Mouse (Mus musculus): ENCODE results near the gene Stat2. TPM values are rescaled to one million over a fixed set of nuclear protein-coding genes. Genes with fewer than 3 reads are reported as not detected.
"Not testable (repeated sequence)": the region's sequence is repeated elsewhere in the genome, so short reads cannot be mapped to it uniquely, and the experiment has no call there.

Gene Stat2
- total RNA-seq, 2 experiments from 2014 or later, result 5.9 to 7.6 TPM

DNA sequence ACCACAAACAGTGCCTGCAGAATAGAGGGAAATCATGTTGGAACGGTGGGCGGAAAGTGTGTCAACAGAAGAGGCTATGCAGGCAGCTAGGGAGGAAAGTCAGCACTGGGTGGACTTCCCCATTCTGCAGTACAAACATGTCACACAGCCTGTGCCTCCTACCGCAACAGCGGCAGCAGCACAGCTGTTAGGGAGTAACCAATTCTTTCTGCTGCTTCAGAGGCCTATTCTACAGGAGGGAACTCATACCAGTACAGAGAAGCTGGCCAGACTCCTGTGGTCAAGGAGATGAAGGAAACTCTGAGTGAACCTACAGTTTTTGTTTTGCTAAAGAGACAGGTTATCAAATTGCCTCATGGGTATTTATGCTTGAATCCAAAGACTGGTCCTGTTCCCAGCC lies 11.4 kb upstream of the Stat2 start:
- no peak for DNase-seq

DNA sequence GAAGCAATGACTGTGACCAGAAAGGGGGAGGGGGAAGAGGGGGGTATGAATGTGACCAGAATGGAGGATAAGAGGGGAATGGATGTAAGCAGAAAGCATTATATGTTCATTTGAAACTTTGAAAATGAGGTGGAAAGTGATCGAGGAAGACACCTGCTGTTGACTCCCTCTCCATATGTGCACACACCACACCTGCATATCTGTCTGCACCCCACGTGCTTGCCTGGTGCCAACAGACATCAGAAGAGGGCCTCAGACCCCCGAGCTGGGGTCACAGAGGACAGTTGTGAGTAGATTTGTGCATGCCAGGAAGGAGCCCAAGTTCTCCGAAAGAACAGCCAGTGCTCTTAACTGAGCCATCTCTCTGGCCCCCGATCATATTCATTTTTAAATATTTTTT lies 10.4 kb upstream of the Stat2 start:
- no peak for DNase-seq

DNA sequence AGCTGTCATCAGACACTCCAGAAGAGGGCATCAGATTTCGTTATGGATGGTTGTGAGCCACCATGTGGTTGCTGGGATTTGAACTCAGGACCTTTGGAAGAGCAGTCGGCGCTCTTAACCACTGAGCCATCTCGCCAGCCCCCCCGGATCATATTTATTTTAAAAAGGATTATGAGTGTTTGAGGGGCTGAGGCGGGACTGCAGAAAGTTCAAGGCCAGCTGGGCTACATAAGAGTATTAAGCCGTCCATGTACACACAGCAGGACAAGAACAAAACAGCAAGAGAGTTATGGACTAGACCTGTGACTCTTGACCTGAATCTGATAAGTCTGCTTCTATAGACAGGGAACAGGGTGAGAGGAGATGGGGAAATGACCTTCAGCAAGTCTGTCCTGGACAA lies 10.0 kb upstream of the Stat2 start:
- not testable (repeated sequence) for DNase-seq

DNA sequence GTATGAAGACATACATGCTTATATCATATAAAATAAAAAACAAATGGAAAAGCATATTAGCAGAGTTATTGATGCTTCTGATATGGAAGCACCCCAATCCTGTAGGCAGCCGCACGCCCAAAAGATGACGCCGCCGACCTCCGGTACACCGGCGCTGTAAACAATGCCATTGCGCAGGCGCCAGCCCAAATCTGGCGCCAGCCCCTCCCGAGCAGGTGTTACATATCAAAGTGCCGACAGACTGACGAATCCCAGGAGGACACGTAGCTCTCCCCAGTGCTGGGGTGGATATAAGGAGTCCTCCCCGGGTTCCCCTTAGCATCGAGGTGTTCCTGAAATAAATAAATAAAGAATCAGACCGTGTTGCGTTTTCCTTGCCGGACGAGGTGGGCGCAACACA lies 8.1 kb upstream of the Stat2 start:
- no peak for DNase-seq

DNA sequence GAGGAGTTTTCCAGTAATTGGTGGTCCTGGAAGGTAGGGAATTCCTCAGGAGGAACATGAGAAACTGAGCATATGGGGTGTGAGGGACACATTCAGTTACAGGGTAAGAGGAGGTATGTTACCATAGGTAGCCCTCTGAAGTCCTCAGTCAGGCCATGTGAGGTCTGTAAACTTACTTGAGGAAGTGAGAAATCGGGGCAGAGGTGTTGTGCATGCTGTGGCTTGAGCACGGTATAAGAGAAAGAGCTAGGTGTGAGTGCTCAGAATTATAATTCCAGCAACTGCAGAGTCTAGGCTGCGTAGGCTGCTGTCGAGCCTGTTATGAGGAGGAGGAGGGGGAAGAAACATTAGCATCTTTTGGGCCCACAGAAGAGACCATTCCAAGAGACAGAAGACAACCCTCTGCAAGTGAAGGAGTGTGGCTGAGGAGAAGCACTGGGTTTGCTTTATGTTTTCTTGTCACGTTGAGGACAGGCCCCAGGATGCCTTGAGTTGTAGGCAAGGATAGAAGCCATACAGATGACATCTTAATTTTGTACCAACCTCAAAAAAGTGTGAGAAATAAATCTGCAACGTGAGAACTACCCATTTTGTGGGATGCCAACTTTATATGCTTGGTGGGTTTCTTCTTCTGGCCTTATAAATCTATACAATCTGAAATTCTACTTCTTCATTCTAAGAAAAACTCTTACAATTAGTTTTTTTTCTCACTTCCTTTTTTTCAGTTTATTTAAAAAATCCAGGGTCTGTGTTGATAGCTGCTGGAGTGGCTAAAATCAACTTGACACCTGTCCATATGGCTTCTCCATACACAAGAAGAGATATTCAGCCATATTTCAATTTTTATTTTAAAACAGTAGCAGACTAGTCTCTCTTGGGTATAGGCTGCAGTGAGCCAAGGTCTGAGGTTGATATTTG lies 6.7 kb upstream of the Stat2 start:
- DNase-seq, result no peak

DNA sequence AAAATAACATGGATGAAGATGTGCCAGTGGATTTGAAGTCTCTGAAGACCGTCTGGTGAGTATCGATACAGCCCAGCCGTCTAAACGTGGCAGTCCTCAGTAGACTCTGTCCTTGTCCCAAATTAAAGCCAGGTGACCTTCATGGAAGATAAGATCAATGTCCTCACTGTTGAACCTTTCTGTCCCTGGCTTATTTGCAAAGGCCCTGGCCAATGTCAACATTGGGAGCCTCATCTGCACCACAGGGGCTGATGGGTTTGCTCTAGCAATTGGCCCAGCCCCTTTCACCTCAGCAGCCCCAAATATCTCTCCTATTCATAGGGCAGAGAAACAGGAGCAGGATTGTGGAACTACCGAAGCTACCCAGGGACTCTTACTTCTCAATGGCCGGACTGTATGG lies 2.0 kb upstream of the Stat2 start, which contains the start of gene Apof:
Gene Apof (plus strand): TSS at position 301 of the 400 bp plus-strand sequence.
- no peak for DNase-seq

DNA sequence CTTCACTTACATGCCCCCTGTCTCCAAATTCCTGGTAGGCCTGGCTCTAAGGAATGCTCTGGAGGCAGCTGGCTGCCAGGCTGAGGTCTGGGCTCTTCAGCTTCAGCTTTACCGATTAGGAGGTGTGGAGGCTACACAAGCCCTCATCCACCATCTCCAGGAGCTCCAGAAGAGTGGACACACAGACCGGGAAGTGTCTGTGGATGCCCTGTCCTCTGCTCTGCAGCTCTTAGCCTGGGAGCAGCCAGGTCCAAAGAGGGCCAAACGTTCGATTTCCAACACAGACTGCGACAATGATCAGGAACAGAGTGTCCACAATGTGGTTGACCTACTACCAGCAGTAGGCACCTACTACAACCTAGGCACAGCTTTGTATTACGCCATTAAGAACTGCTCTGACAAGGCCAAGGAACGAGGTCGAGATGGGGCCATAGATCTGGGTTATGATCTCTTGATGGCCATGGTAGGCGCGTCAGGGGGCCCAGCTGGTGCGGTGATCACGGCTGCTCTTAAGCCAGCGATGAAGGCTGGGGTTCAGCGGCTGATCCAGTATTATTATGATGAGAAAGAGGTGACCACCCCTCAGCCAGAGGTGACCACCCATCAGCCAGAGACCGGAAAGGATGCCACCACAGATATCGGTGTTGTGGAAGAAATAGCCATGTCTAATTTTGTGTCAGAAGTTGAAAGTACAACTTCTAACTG lies 1.0 kb upstream of the Stat2 start:
- no peak for DNase-seq

DNA sequence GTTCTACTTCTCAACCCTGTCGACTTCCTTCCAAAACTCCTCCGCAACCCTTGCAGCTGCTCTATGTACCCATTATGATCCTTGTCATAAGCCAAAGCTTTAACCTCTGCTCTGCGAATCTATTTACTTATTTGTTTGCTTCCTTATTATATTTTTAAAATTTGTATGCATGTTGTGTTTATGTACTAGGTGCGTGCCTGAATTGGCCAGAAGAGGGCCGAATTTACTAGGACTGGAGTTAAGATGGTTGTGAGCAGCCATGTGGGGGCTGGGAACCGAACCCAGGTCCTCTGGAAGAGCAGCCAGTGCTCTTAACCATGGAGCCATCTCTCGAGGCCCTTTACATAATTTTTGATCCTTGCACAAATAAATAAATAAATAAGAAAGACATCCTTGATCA lies 507 bp downstream of the Stat2 start:
- no peak for DNase-seq

DNA sequence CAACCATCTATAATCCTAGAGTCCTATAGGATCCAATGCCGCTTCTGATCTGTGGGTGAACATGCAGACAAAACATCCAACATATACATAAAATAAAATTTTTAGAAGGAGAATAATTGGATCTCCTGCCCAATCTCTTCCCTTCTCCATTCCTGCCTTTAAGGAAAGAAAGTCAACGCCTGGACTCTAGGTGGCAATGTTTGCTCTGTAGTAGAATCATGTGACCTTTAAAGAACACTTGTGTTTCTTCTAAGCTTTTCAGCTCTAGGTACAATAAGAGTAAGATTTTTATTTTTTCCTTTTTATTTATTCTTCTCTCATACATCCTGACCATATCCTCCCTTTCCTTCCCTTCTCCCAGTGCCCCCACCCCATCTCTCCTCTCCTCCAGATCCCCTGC lies 1.5 kb downstream of the Stat2 start:
- DNase-seq, result no peak

DNA sequence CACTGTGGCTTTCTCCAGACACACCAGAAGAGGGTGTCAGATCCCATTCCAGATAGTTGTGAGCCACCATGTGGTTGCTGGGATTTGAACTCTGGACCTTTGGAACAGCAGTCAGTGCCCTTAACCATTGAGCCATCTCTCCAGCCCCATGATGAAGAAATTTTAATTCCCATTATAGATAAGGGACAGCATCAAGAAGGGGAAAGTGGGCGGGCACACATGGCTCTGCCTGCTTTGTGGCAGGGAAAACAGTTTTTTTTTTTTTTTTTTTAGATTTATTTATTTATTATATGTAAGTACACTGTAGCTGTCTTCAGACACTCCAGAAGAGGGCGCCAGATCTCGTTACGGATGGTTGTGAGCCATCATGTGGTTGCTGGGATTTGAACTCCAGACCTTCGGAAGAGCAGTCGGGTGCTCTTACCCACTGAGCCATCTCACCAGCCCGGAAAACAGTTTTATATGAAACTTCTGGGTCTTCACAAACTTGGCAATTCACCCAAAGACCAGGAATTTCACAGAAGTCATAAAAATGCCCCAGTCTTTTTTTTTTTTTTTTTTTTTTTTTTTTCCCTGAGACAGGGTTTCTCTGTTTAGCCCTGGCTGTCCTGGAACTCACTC lies 2.6 kb downstream of the Stat2 start:
- not testable (repeated sequence) for DNase-seq

DNA sequence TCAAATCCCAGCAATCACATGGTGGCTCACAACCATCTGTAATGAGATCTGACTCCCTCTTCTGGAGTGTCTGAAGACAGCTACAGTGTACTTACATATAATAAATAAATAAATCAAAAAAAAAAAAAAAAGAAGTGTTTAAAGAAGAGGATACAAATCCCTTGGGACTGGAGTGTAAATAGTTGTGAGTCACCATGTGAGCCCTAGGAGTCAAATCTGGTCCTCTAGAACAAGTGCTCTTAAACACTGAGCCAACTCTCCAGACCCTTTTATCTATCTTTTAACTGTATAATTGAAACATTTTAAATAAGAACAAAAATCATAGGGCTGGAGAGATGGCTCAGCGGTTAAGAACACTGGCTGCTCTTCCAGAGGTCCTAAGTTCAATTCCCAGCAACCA lies 5.0 kb downstream of the Stat2 start:
- DNase-seq, result not testable (repeated sequence)

DNA sequence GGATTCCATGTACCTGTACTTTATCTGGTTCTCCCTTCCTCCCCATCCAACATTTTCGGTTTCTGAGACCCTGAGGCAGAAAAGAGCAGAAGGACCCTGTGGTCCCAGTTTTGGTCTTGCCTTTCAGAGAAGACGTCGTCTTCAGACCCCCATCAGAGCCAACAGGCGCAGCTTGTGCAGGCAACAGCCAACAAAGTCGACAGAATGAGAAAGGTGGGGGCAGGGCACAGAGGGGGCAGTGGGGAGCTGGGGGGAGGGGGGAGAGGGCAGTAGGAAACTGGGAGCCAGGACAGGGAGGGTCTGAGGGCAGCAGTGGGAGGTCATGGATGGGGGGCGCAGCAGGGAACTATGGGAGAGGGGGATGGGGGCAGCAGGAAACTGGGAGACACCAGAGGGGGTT lies 7.8 kb downstream of the Stat2 start:
- DNase-seq, result no peak

DNA sequence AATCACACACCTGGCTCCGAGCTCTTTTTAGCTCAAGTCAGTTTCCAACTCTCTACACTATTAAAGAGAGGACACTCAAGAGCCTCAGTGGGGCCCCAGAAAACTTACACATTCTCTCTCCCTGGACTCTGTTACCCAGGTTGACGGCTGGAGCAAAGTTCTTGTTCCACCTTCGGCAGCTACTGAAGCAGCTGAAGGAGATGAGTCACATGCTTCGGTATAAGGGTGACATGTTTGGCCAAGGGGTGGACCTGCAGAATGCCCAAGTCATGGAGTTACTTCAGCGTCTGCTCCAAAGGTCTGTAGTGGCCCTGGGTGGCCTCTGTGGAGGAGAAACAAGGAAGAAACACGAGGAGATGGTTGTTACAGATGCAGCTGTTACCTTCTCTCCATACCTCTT lies 10.6 kb downstream of the Stat2 start:
- no peak for DNase-seq

DNA sequence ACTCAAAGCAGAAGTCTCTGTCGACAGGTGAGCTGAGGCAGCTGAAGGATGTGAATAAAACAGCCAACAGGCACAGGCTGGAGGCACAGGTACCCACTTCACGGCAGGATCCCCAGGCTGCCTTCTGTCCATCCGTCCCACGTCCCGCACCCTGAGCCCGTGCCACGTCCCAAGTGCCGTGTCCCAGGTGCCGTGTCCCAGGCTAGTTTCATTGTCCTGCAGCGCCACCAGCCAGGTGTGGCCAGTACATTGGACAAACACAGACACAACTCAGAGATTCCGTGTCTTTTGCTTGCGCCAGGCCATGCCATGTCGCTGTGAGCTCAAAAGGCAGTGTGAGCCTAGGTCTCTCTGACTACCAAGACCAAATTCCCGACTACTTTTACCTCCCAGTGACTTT lies 11.3 kb downstream of the Stat2 start:
- no peak for DNase-seq

DNA sequence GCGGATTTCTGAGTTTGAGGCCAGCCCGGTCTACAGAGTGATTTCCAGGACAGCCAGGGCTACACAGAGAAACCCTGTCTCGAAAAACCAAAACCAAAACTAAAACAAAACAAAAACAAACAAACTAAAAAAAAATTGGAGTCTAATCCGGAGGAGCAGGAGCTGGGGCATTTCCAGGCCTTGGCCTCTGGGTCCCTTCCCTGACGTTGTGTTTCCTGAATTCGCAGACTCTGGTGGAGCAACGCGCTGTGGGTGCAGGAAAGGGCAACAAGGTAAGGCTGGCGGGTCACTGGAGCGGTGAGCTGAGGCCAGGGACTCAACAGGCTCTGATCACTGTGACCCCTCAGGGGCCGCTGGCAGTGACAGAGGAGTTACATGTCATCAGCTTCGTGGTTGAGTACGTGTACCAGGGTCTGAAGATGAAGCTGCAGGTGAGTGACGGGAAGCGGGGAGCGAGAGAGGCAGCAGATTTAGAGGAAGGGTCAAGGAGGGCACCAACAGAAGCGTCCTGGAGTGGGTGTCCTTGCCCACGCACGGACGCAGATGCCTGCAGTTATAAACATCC lies 12.6 kb downstream of the Stat2 start:
- no peak for DNase-seq

DNA sequence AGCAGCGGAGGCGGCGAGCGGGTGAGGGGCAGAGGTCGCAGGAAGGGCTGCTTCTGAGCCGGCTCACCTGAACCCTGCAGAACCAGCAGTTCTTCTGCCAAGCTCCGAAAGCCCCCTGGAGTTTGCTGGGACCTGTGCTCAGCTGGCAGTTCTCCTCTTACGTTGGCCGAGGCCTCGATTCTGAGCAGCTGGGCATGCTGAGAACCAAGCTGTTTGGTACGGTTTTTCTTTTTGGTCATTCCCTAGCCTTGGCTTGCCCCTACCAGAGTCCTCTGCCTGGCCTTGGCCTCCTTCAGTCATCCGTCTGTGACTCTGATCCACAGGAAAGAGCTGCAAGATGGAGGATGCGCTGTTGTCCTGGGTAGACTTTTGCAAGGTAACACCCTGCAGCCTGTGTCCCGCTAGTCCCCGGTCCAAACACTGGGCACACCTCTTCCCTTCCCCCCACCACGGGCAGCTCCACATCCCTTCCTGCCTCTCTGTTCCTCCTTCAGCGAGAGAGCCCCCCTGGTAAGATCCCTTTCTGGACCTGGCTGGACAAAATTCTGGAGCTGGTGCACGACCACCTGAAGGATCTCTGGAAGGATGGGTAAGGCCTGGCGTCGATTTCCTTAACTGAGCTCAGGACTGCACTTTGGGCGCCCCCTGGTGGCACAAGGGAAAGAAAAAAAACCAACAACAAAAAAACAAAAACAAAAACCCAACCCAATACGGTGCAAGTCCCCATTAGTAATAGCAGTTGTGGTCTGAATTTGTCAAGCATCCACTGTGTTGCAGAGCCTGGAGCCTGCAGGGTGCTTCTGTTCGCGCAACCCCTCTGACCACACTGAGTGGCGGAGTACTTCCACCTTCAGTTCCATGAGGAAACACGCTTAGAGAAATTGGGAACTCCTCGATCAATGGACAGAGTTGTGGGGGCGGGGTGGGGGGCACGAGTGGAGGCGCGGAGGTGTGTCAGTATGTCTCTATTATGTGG lies 13.5 kb downstream of the Stat2 start:
- peak; percentile 75 for DNase-seq

DNA sequence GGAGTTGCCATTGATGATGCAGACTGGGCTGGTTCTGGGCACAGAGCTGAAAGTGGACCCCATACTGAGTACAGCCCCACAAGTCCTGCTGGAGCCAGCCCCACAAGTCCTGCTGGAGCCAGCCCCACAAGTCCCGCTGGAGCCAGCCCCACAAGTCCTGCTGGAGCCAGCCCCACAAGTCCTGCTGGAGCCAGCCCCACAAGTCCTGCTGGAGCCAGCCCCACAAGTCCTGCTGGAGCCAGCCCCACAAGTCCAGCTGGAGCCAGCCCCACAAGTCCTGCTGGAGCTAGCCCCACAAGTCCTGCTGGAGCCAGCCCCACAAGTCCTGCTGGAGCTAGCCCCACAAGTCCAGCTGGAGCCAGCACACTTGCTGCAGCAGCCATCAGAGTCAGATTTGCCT lies 20.2 kb downstream of the Stat2 start:
- peak; percentile 41 for DNase-seq

DNA sequence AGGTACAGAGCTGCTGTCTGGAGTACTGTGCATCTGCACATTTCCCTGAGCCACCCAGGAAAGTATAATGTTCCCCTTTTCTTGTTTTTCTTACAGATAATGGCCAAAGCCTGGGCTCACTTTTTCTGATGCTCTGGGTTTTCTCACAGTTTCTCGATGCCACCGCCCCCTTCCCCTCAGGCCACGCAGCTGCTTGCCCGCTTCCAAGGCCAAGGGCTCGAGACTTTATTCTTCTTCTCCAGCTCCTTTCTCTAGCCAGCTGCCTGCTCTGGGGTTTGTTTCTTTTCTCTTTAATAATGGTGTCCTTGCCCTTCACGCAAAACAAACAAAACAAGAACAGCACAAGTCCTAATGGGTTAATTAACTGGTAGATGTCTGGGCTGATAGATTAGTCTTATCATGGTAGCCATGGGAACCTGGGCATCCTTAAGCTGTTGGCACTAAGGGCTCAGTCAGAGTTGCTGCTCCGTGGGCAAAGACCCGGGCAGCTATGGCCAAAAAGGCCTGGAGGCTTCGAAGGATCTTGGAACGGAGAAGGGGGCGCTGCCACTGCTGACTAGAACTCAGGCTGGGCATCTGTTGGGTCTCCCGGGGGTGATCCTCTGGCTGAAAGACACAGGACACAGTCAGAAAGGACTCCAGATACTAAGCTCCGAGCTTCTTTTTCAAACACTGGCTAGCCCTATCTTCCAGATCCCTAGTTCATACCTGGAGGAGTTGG lies 26.2 kb downstream of the Stat2 start:
- no peak for DNase-seq

DNA sequence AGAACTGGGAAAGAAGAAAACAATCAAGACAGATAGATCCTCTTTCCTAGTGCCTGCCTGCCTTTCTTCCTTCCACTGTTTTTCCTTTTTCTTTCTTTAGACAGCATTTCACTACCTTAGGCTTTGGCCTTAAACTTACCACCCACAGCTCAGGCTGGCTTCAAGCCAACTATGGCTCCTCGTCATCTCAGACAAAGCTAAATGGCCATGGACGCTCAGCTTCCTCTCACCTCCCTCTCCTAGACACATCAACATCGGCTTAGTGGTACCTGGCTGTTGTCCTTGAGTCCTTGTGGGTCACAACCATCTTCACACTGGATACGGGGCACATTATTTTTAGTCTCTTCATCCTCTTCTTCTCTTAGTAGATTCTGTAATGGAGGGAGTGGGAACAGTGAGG lies 26.9 kb downstream of the Stat2 start:
- DNase-seq, result no peak

DNA sequence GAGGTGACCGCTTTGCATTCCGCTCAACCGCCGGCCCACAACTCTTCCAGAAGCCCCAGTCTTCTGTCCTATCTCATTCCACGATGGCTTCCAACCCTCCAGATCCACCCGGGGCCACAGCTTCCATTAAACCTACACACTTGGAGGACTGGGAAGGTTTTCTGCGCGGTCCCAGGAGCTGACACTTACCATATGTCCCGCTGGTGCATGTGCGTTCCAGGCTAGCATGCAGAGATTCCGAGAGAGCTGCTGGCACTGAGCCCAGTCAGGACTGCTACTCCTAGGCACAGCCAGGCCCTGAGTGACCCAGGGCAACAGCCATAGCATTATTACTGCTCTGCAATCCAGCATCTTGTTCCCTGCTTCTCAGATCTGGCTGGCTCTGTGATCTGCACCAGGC lies 27.3 kb downstream of the Stat2 start:
- DNase-seq, result no peak

DNA sequence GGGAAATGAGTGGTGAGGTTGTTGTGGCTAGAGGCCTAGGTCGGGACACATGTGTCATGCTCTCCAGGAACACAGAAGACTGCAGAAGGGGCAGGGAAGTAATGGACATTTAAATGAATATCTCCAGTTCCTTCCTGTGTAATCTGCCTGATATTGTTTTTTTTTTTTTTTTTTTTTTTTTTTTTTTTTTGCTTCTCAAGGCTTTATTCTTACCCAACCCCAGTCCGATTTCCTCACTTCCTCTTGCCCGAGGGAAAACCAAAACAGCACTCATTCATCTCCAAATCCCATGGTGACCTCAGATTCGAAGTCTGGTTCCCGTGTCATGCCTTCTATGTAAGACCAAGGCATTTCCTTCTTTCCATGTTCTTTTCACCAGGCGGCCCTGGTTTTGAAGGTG lies 27.9 kb downstream of the Stat2 start:
- no peak for DNase-seq
